Mouse (Mus musculus) right cerebral cortex, adult 2 months (tissue): ENCODE measurements around the gene 3110001I22Rik.

ENCODE experiments used
- DNase-seq, 2 experiments: peaks; one replicate each; pipeline ENCODE4 v3.0.0; 2021 to 2022; ENCODE audit warnings: low spot score in 2 of 2

3110001I22Rik gene

GRCm38 (mm10) chr16:13716821-13717553 is 45.3 kb downstream of the 3110001I22Rik start:
- no peak for DNase-seq

GRCm38 (mm10) chr16:13722937-13723336 is 51.2 kb downstream of the 3110001I22Rik start:
- no peak for DNase-seq

- no peak for DNase-seq
Observed at GRCm38 (mm10) chr16:13727811-13728335, 56.1 kb downstream of the 3110001I22Rik start.
